Mouse (Mus musculus) liver, adult 2 months (tissue): ENCODE measurements at regions not wholly inside any gene's neighbourhood (a gene's known extent, or its start where the extent isn't known, plus 50 kb on each side); places are given as distances from the start of the nearest gene placed in this dataset.

Source experiments
- DNase-seq: peaks from one replicate; pipeline ENCODE4 v3.0.0-alpha.2; 2011; ENCODE audit warnings: low read depth, low spot score; ENCODE audit errors: extremely low read depth
- H3K27ac ChIP-seq: fragments of 200-500 bp; replicated peaks from 2 replicates; pipeline ENCODE4 v1.5.1; 2012; ENCODE audit warnings: low read depth, mild to moderate bottlenecking, control low read depth, inconsistent platforms, low read length; ENCODE audit not compliant: insufficient read depth
- H3K27me3 ChIP-seq: fragments of 200-500 bp; 2 replicates; pipeline ENCODE4 v1.6.1; 2012; ENCODE audit warnings: mild to moderate bottlenecking, moderate library complexity, low read length, inconsistent platforms; ENCODE audit not compliant: control insufficient read depth, insufficient read depth
- H3K36me3 ChIP-seq: fragments of 200-500 bp; 2 replicates; pipeline ENCODE4 v1.6.1; 2012; ENCODE audit warnings: low read length, inconsistent platforms; ENCODE audit not compliant: control insufficient read depth, insufficient read depth
- H3K4me1 ChIP-seq: fragments of 200-500 bp; 2 replicates; pipeline ENCODE4 v1.6.1; 2011; ENCODE audit warnings: low read length; ENCODE audit not compliant: control insufficient read depth, insufficient read depth
- H3K4me3 ChIP-seq: fragments of 200-500 bp; 2 replicates; pipeline ENCODE4 v1.5.1; 2011; ENCODE audit warnings: low read depth, mild to moderate bottlenecking, control low read depth, low read length, moderate library complexity; ENCODE audit not compliant: insufficient read depth
- H3K79me2 ChIP-seq: fragments of 200-500 bp; 2 replicates; pipeline ENCODE4 v1.6.1; 2012; ENCODE audit warnings: inconsistent platforms, mild to moderate bottlenecking, low read length, moderate library complexity; ENCODE audit not compliant: control insufficient read depth, insufficient read depth
- H3K9ac ChIP-seq: fragments of 200-500 bp; 2 replicates; pipeline ENCODE4 v1.6.1; 2012; ENCODE audit warnings: low read depth, mild to moderate bottlenecking, control low read depth, inconsistent platforms, low read length
- CTCF ChIP-seq: fragments of 200-500 bp; IDR thresholded peaks from 2 replicates; pipeline ENCODE4 v1.5.1; 2011; ENCODE audit warnings: low read depth, low read length, control low read depth
- POLR2A ChIP-seq: fragments of 200-500 bp; IDR thresholded peaks from 2 replicates; pipeline ENCODE4 v1.6.1; 2011; ENCODE audit warnings: low read length, control low read depth; ENCODE audit not compliant: insufficient read depth; ENCODE audit errors: extremely low read depth
- WGBS: fragments of 180-500 bp; shearing (Covaris S2); methylation state at CpG from one replicate; pipeline ENCODE4 v1.1.7; 2018; 5-methylcytosine and 5-hydroxymethylcytosine counted together

DNA sequence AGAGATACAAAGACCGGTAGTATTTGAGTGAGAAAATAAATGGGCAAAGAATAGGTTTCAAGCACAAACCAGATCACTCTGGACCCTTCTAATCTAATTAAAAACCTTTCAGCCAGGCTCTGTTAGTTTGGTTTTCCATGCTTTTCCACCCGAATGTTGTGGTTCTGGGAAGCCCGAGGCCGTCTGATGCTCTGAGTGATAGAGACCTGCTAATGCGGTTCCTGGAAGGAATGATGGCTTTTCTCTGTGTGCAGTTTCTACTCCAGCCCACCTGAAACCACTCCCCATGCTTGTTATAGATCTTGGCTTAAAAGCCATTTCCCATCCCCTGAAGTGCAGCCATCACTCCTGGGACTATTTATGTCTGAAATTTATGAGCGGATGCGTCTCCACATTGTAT is 251.4 kb upstream of the Nrp1 start:
- DNase-seq = no peak
- H3K9ac ChIP-seq = no peak overlapping the region
- TF ChIP-seq POLR2A = no peak
- no peak for TF ChIP-seq CTCF
- H3K27ac ChIP-seq = no peak overlapping the region
- H3K4me1 ChIP-seq = 0 out of 2 replicates have a peak, but pooled peaks cover 2% of the 10 kb centered on the region
- WGBS = 95% methylated on average over 7 of the region's 7 CpGs
- no peaks in the 10 kb centered on the region for H3K79me2 ChIP-seq
- H3K27me3 ChIP-seq = no peaks in the 10 kb centered on the region
- H3K4me3 ChIP-seq = no peak overlapping the region
- H3K36me3 ChIP-seq = no peaks in the 10 kb centered on the region

DNA sequence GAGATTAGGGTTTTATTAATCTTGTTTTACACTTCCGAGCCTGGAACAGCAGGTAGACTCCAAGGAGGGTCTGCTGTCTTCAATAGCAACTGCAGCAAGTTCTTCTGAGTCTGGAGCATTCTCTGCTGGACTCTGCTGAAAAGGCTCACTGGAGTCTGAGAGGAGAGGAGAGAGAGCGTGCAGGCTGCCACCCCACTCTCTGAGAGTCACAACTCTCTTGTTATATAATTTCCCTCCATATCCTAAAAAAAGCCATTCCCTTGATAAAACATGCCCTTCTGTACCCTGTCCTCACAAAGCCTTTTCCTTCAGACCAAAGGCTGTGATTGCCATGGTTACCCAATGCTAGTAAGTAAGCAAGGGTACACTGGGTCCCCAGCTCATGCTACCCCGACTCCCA is 249.4 kb upstream of the Nrp1 start:
- Histone ChIP-seq H3K36me3 (no peaks in the 10 kb centered on the region), H3K27ac (no peak overlapping the region), H3K4me3 (no peak overlapping the region), H3K27me3 (no peaks in the 10 kb centered on the region), H3K4me1 (0 out of 2 replicates have a peak, but pooled peaks cover 2% of the 10 kb centered on the region), H3K79me2 (no peaks in the 10 kb centered on the region), H3K9ac (no peak overlapping the region)
- peak; percentile 19 for DNase-seq
- TF ChIP-seq CTCF = no peak
- TF ChIP-seq POLR2A = no peak
- 56% methylated on average over 3 of the region's 3 CpGs for WGBS

DNA sequence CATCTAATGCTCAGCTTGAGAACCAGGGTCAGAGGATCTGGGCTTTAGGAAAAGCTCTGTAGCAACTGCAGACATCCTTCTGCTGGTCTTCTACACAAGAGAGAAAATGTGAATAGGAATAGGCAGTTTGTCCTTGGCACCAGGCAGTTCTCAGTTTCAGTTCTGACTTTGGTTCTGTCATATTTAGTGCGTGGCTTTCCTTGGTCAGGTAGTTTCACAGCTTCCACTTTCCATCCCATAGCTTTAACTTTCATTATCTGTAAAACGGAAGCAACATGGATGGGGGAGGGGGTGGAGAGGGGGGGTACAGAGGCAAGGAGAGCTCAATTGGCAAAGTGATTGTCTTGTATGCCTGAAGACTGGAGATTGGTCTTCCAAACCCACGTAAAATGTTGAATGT is 247.3 kb upstream of the Nrp1 start:
- H3K9ac ChIP-seq = no peak overlapping the region
- no peak overlapping the region for H3K27ac ChIP-seq
- 89% methylated on average over 3 of the region's 3 CpGs for WGBS
- H3K36me3 ChIP-seq = no peaks in the 10 kb centered on the region
- H3K79me2 ChIP-seq = no peaks in the 10 kb centered on the region
- TF ChIP-seq CTCF (no peak), POLR2A (no peak)
- no peak overlapping the region for H3K4me3 ChIP-seq
- 0 out of 2 replicates have a peak, but pooled peaks cover 2% of the 10 kb centered on the region for H3K4me1 ChIP-seq
- no peak for DNase-seq
- no peaks in the 10 kb centered on the region for H3K27me3 ChIP-seq

DNA sequence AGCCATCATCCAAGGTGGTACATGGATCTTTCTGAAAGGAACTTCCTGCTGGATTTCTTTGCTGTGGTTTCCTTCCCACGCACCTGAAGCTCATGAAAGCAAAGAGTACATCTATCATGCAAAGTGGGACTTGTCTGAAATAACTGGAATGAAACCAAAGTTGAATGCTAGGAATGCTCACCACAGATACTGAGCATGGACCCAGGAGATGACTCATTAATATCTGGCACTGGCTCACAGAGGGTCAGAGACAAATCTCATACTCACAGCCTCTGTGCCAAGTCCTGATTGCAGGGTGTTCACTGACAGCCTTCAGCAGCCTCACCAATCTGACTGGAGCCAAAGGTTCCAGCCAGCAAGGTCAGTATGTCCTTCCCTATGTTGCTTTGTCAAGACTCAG is 245.3 kb upstream of the Nrp1 start:
- WGBS = 95% methylated on average over 1 of the region's 1 CpGs
- H3K27me3 ChIP-seq = no peaks in the 10 kb centered on the region
- no peaks in the 10 kb centered on the region for H3K36me3 ChIP-seq
- H3K4me1 ChIP-seq = 0 out of 2 replicates have a peak, but pooled peaks cover 2% of the 10 kb centered on the region
- no peaks in the 10 kb centered on the region for H3K79me2 ChIP-seq
- no peak overlapping the region for H3K9ac ChIP-seq
- no peak for TF ChIP-seq POLR2A
- no peak for TF ChIP-seq CTCF
- no peak for DNase-seq
- no peak overlapping the region for H3K4me3 ChIP-seq
- no peak overlapping the region for H3K27ac ChIP-seq

DNA sequence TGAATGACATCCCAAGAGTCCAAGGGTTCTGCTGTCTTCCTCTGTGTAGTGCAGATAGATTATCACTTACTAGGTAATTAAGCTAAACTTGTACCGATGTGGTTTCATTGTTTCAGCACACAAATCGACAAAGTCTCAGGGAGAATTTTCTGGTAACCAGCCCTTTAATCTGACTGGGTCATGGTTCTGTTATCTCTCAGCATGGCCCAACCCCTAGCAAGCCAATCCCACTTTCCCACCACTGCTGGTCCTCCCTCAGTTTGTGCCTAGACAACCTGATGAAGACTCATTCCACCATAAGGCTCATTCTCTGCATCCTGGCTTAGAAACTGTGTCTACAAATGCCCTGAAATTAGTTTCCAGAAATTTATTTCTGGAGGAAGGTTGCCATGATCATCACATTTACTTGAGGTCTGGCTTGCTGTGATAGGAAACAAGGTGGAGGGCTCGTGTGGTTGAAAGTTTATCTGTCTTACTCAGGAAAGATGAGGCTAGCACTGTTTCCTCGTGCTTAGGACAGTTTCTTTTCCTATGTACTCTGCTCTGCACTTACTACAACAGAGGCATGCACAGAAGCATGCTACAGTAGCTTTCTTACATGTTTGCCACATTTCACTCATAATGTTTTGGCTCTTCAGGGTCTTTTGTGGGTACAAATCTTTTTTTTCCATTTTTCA is 217.0 kb upstream of the Nrp1 start:
- no peaks in the 10 kb centered on the region for H3K36me3 ChIP-seq
- WGBS = 88% methylated on average over 4 of the region's 4 CpGs
- H3K79me2 ChIP-seq = no peaks in the 10 kb centered on the region
- H3K27me3 ChIP-seq = no peaks in the 10 kb centered on the region
- H3K4me3 ChIP-seq = no peak overlapping the region
- H3K9ac ChIP-seq = no peak overlapping the region
- DNase-seq = no peak
- no peaks in the 10 kb centered on the region for H3K4me1 ChIP-seq
- H3K27ac ChIP-seq = no peak overlapping the region
- TF ChIP-seq CTCF (no peak), POLR2A (no peak)

DNA sequence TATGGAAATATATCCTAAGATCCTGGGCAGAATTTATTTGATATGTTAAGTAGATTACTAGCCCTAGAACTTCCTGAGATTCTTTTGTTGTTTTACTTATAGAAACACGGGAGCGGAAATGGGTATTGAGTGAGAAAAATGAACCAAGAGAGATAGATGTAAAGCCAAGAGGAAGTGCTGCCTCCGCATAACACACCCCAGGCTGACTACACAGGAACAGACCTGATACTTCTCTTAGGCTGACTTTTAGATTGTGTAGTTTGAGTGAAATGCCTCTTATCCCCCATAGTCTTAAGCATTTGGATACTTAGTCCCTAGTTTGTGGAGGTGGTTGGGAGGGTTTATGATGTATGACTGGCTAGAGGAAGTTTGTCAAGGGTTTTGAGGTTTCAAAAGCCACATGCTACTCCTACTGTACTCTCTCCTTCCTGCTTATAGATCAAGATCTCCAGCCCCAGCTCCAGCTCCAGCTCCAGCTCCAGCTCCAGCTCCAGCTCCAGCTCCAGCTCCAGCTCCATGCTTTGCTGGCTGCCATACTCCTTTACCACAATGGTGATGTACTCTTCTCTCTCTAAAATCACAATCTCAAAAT is 210.0 kb upstream of the Nrp1 start:
- H3K4me1 ChIP-seq = no peaks in the 10 kb centered on the region
- H3K79me2 ChIP-seq = no peaks in the 10 kb centered on the region
- TF ChIP-seq CTCF (no peak), POLR2A (no peak)
- no peaks in the 10 kb centered on the region for H3K27me3 ChIP-seq
- no peak for DNase-seq
- H3K36me3 ChIP-seq = no peaks in the 10 kb centered on the region
- no peak overlapping the region for H3K4me3 ChIP-seq
- H3K9ac ChIP-seq = no peak overlapping the region
- H3K27ac ChIP-seq = no peak overlapping the region
- 77% methylated on average over 3 of the region's 3 CpGs for WGBS
